Mouse (Mus musculus): ENCODE measurements around the gene Eif3l. TPM values are rescaled to one million over a fixed set of nuclear protein-coding genes. Genes with fewer than 3 reads are reported as not detected.

Eif3l gene
- polyA plus RNA-seq (2012; ENCODE audit: insufficient read depth, insufficient read length, missing spikeins), result 99.4 and 114 TPM in 2 replicates

DNA sequence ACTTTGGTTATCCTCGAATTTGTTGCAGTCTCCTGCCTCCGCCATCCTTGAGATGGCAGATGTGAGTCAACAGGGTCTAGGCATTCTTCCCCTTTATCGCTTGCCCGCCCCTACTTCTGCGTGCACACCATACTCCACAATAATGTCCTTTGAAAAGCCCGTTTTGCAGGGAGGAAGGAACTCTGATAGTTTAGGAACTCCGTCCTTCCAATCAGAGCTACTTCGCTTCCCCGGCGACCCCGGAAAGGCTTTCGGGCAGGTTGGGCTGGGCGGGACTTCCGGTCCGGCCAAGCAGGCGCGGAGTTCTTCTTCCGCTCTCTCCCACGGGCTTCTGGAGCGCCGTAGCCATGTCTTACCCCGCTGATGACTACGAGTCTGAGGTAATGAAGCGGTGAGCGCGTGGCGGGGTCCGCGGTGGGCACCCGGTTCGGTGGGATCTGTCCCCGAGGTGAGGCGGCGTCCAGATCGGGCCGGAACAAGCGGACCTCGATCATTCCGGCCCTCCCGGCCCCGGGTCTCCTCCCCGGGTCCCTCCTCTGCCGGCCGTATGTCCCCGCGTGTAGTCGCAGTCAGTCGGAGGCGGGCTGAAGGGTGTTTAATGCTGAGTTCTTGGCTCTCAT is at the start of gene Eif3l:
Eif3l (plus strand) TSS at position 267 of the 620 bp plus-strand sequence.
- no peak for TF ChIP-seq CTCF (IDR thresholded peaks at IDR 0.05; ENCODE audit: low read depth, low read length)
- no peak for TF ChIP-seq POLR2A (IDR thresholded peaks at IDR 0.05; ENCODE audit: borderline replicate concordance, low read depth, low read length)
- H3K4me3 ChIP-seq (ENCODE audit: insufficient read depth, low read length), result peak within 1 kb of the TSS; percentile 86
- peaks cover 11% of the 10 kb centered on the region for H3K4me1 ChIP-seq (ENCODE audit: control insufficient read depth, insufficient read depth, low read length)
- H3K27ac ChIP-seq (ENCODE audit: insufficient read depth, low read depth, low read length), result peak within 1 kb of the TSS; percentile 67

DNA sequence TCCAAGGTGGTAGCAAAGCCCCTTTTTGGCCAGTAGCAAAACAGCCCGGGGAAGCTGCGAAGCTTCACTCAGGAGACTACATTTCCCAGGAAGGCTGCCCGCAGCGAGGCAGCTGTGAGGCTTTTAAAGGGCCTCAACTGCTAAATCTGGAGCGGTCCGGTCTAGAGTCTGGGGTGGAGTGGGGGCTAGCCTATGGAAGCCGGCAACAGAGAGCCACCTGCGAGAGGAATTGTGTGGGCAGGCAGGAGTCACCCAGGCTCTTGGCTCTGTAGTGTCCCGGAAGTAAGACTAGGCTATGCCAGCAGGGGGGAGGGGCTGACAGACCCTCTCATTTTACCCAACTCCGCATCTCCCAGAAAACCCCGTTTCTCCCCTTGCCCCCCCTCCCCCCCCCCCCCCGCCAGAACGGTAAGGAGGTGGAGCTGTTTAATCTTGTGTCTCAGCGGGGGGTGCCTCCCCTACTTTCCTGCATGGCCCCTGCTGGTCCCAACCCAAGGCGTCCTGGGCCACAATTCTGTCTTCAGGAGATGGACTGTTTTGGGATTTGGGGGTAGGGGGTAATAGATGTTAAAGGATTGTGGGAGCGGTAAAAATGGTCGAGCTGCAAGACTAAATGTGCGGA is 49.2 kb upstream of the Eif3l start:
- H3K4me3 ChIP-seq (ENCODE audit: insufficient read depth, low read length), result no peak overlapping the region
- H3K4me1 ChIP-seq (ENCODE audit: control insufficient read depth, insufficient read depth, low read length), result peaks cover 16% of the 10 kb centered on the region
- no peak for TF ChIP-seq POLR2A (IDR thresholded peaks at IDR 0.05; ENCODE audit: borderline replicate concordance, low read depth, low read length)
- TF ChIP-seq CTCF (IDR thresholded peaks at IDR 0.05; ENCODE audit: low read depth, low read length), result no peak
- no peak overlapping the region for H3K27ac ChIP-seq (ENCODE audit: insufficient read depth, low read depth, low read length)

DNA sequence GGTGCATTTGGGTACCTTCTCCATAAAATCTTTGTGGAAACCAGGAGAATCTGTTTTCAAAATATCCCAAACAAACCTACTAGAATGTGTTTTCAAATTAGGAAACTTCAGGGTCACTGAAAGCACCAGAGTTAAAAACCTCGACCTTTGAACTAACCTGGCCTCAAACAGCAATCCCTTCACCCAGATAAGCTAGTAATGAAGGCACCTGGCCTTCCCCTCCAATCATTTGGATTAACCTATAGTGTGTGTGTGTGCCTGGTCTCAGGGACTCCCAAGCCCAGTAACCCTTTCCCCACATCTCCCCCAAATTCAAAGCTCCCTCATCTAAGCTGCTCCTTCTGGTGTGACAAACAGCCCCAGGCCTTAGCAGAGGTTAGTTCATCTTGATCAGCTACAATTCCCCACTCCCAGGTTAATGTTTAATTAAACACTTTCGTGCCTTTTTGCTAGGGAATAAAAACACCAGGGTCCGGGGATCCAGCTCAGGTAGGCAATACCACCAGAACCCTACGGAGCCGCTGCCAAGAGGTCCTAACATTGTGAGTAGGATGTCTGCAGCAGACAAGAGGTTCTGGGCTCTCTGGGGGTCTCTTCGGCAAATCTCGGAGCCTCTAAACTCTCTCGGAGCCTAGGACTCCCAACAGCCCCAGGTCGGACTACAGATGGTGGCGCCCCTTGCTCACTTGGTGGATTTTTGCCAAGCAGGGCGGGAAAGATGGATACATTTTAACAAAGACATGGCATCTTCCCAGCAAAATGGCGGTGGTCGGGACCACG is 48.3 kb upstream of the Eif3l start:
- Histone ChIP-seq H3K4me1 (ENCODE audit: control insufficient read depth, insufficient read depth, low read length) (peaks cover 19% of the 10 kb centered on the region), H3K4me3 (ENCODE audit: insufficient read depth, low read length) (no peak overlapping the region), H3K27ac (ENCODE audit: insufficient read depth, low read depth, low read length) (no peak overlapping the region)
- TF ChIP-seq POLR2A (IDR thresholded peaks at IDR 0.05; ENCODE audit: borderline replicate concordance, low read depth, low read length) (no peak), CTCF (IDR thresholded peaks at IDR 0.05; ENCODE audit: low read depth, low read length) (no peak)

DNA sequence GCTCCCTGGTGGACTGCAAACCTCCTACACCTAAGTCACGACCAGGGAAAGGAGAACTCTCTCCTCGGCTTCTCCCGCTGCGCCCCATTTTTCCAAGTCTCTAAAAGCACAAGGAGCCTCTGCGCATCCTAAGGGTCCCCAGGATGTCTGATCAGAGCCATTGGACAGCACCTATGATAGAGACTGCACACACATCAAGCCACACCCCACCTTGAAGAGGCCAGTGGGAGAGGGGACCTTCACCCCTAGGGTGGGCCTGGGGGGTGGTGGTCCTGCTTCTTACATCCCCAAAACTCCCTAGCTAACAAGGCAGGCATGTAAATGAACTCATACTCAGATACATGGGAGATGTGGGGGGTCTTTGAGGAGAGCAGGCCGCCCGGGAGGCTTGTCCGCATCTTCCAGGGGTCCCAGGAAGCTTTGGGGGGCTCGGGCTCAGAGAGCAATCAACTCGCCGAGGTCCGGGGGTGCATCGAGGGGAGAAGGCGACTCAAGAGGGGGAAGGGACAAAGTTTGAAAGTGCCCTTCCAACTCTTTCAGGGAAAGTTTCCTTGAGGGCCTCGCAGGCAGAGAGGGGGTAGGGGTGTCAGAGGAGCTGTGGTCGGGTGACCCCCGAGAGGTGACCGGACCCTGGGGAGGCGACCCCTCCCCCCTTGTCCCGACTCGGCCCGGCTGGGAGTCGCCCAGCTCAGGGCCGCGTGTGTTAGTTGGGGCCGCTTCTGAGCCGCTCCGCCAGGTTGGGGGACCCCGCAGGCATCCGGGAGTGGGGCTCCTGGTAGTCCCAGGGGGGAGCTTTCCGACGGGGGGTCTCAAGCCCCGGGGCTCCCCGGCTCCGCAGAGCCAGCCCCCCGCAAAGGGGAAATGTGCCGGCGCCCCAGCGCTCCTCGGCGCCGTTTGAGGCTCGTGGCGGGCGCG is 47.4 kb upstream of the Eif3l start:
- Histone ChIP-seq H3K4me1 (ENCODE audit: control insufficient read depth, insufficient read depth, low read length) (peaks cover 19% of the 10 kb centered on the region), H3K27ac (ENCODE audit: insufficient read depth, low read depth, low read length) (no peak overlapping the region), H3K4me3 (ENCODE audit: insufficient read depth, low read length) (peak overlapping the region; percentile 80)

DNA sequence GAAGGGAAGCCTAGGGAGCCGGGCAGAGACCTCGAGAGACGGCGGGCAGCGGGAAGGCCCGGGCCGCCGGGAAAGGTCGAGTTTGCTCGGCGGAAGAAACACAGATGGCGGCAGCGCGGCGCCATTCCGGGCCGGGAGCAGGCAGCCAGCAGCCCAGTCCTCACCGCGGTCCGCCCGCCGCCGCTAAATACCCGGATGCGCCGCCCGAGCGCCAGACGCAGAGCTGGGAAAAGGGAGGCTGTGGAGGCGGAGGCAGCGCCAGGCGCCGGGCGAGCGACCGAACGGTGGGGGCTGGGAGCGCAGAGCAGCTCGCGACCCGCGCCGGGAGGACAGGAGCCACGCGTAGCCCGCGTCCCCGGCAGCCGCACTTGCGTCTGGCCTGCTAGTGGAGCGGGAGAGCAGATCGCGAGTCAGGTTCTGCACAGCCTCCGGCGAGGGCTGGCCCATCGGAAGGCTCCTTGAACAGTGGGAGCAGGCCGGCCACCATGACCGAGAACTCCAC is 46.7 kb upstream of the Eif3l start, which contains the start of gene H1f0:
H1f0 (plus strand) TSS at position 214 of the 502 bp plus-strand sequence.
- TF ChIP-seq POLR2A (IDR thresholded peaks at IDR 0.05; ENCODE audit: borderline replicate concordance, low read depth, low read length), result no peak
- no peak for TF ChIP-seq CTCF (IDR thresholded peaks at IDR 0.05; ENCODE audit: low read depth, low read length)
- peaks cover 19% of the 10 kb centered on the region for H3K4me1 ChIP-seq (ENCODE audit: control insufficient read depth, insufficient read depth, low read length)
- H3K27ac ChIP-seq (ENCODE audit: insufficient read depth, low read depth, low read length), result peak within 1 kb of the TSS; percentile 41
- H3K4me3 ChIP-seq (ENCODE audit: insufficient read depth, low read length), result peak within 1 kb of the TSS; percentile 80

More for the DNA sequence above, 47.4 kb upstream of the Eif3l start:
- no peak for TF ChIP-seq CTCF (IDR thresholded peaks at IDR 0.05; ENCODE audit: low read depth, low read length)
- no peak for TF ChIP-seq POLR2A (IDR thresholded peaks at IDR 0.05; ENCODE audit: borderline replicate concordance, low read depth, low read length)

DNA sequence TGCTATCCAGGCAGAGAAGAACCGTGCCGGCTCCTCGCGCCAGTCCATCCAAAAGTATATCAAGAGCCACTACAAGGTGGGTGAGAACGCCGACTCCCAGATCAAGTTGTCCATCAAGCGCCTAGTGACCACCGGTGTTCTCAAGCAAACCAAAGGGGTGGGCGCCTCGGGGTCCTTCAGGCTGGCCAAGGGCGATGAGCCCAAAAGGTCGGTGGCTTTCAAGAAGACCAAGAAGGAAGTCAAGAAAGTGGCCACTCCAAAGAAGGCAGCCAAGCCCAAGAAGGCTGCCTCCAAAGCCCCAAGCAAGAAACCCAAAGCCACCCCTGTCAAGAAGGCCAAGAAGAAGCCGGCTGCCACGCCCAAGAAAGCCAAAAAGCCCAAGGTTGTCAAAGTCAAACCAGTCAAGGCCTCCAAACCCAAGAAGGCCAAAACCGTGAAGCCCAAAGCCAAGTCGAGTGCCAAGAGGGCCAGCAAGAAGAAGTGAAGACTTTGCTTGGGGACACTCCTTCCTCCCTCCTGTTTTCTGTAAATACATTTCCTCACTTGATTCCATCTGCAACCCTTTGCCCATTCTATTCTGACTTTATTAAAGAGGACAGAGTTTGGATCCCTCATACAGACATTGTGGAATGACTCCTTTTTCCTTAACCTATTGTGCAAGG is 46.0 kb upstream of the Eif3l start:
- TF ChIP-seq CTCF (IDR thresholded peaks at IDR 0.05; ENCODE audit: low read depth, low read length), result no peak
- TF ChIP-seq POLR2A (IDR thresholded peaks at IDR 0.05; ENCODE audit: borderline replicate concordance, low read depth, low read length), result no peak
- H3K4me1 ChIP-seq (ENCODE audit: control insufficient read depth, insufficient read depth, low read length), result peaks cover 19% of the 10 kb centered on the region

DNA sequence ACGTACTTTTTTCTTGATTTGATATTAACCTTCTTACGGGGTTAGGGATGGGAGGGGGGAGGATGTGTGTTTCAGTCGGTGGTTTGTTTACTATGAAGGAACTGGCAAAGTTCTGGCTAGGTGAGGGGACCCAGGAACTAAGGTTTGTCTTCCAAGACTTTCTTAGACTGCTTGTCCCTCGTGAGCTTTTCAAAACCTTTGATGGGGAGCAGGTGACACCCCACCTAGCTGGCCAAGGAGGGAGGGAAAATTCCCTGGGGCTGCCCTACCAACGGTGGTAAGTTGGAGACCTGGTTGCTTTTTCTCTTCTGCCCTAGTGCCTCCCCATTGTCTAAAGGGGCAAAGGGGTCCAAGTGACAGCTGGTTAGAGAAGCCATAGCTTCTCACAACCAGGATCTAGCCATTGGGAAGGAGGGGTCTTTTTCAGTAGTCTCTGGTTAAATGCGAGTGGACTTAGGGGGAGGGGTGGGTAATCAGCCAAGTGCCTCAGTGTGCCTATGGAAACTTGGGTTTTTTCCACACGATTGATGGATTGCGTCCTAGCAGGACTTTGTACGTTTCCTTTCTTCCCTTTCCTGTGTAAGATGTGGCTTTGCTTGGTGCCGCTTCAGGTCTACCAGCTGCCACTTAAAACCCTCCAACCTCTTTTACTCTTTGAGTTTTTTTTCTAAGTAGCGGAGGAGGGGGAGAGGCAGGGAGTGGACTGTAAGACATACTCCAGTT is 45.3 kb upstream of the Eif3l start:
- Histone ChIP-seq H3K4me3 (ENCODE audit: insufficient read depth, low read length) (peak overlapping the region; percentile 6; the same call in 1 of the 2 replicates), H3K27ac (ENCODE audit: insufficient read depth, low read depth, low read length) (no peak overlapping the region), H3K4me1 (ENCODE audit: control insufficient read depth, insufficient read depth, low read length) (peaks cover 19% of the 10 kb centered on the region)
- no peak for TF ChIP-seq POLR2A (IDR thresholded peaks at IDR 0.05; ENCODE audit: borderline replicate concordance, low read depth, low read length)
- TF ChIP-seq CTCF (IDR thresholded peaks at IDR 0.05; ENCODE audit: low read depth, low read length), result no peak

More for the DNA sequence above, 46.0 kb upstream of the Eif3l start:
- Histone ChIP-seq H3K27ac (ENCODE audit: insufficient read depth, low read depth, low read length) (peak overlapping the region; percentile 41; the same call in 1 of the 2 replicates), H3K4me3 (ENCODE audit: insufficient read depth, low read length) (peak overlapping the region; percentile 80)
